Mouse (Mus musculus): Measurements from ENCODE around the gene Slc17a7. TPM values are rescaled to one million over a fixed set of nuclear protein-coding genes. Genes with fewer than 3 reads are reported as not detected.

The Slc17a7 gene
- 0.13 and 0.24 TPM in 2 replicates for polyA plus RNA-seq (2012; rRNA removed; ENCODE audit: low replicate concordance)

DNA sequence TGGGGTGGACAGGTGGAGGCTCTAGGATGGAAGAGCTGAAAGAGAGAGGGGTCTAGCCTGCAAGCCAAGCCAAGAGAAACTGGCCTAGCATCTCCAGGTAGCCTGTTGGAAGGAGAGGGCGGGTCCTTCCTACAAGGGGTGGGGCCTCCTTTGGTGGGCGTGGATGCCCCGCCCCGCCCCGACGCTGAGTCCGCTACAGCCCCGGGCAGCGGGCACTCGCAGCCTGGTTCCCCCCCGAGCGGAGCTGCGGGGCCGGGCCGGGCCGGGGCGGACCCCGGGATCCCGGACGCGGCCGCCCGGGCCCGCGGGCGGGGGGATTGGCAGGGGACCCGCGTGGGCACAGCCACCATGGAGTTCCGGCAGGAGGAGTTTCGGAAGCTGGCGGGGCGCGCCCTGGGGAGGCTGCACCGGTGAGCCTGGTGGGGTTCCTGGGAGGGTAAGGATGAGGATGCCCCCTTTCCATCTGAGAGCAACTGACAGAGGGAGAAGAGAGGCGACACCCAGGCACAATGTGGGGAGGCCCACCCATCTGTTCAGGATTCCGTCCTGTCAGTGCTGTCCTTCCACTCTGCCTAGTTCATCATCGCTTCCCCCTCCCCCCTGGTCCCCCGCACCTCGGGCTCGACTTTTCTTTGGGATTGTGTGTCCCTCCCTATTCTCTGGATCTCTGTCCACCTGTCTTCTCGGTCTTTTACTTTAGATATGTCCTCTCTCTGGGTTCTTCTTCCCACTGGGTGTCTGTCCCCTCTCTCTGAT, at the start of gene Slc17a7:
Gene Slc17a7 (plus strand): TSS at position 215 of the 756 bp plus-strand sequence.

DNA sequence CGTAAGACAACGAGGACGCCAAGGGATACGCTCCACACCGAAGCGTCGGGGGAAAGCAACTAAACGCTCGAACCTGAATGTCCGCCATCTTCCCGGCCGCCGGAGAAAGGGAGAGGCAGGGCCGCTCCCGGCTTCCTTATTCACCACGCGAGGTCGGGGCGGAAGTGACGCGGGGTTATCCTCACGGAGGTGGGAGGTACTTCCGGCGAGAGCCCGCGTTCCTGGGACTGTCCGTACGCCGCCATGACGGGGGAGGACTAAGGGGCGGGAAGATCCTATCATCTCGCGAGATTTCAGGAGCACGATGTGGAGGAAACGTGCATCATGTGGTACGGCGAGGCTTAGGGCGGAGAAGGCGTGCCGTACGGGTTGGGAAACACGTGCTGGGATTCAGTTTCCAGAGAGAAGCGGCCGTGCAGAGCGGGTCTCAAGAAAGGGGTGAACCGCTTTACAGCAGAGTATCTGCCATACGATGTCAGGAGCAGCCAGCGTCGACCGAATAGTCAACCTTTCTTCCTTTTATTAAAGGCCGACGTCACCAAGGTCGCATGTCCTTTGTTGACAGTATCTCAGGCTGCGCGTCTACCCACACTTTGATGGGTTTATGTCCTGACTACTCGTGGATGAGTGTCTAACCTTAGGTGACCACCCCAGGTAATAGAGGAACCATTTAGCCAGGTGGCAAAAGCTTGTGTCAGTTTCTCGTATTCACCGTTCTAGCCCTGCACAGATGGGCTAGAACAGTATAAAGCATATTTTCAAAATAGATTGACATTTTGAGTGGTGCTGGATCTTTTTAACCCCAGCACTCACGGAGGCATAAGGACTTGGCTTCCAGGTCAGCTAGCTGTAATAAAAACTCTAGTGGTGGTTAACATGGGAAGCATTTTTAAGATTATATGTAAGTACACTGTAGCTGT, 39.3 kb upstream of the Slc17a7 start, which contains the start of gene Rps11:
Gene Rps11 (minus strand): TSS at position 216 of the 920 bp plus-strand sequence.

DNA sequence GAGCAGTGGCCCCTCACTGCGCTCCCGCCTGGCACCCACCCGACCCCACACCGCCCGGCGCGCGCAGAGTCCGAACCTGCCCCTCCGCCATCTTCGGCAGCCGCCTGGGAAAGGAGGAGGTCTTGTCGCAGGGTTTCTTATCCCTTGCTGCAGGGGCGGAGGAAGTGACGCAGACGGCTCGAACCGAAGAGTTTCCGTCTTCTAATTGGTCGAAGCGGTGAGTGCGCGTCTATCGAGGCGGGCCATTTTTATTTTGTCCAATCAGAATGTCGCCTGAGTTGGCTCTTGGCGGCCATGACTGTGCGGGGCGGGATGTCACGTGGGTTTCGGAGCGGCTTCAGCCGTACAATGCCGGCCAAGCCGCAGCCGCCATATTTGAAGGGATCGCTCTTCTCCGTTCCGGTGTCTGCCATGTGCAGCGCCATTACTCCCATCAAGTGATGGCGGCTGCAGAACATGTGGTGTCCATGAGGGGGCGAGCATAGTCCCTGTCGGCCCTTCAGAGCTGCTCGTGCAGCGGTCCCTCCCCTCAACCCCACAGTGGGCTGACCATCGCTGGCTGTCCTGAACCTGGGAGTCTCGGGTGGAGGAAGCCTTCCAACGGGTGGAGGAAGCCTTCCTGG, 35.0 kb upstream of the Slc17a7 start, which contains the start of gene Rpl13a:
Gene Rpl13a (minus strand): TSS at position 138 of the 623 bp plus-strand sequence.

GRCm38 (mm10) chr7:45135993-45136567, 27.7 kb upstream of the Slc17a7 start, which contains the start of the genes Gm45713 and Flt3l:
TSS of gene Gm45713 (minus strand) at chr7:45136231.
TSS of gene Flt3l (minus strand) at chr7:45136432.

DNA sequence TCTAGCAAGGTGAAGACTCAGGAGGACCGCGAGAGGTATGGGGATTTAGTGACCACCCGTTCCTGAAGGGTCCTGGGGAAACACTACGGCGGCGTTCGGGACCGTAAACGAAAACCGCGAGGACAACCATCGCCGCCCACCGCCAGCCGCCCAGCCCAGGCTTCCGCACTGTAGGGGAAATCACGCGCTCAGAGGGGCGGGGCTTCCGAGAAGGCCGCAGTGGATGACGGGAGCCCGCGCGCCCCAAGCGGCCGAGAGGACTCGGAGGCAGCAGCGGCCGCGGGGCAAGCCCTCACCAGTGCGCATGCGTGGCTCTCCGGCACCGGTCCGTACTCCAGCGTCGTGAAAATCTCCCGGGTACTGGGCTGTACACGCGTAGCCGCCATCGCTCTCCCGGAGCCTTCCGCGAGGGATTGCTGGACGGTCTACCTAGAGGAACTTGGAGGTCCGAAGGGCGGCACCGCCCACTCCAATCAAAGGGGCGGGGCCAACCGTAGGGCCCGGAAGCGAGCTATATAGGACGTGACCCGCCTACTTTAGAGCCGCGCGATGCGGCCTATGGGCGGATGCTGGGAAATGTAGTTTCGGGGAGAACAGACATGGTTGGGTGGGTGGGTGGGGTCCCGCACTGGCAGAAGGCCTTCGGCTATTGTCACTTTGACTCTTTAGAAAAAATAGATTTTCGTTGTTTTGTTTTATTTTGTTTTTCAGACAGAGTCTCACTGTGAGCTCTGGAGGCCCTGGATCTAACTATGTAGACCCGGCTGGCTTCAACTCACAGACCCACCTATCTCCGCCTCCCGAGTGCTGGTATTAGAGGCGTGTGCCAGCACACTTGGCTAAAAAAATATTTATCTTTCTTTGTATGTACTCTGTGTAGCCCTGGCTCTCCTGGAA, 9.4 kb upstream of the Slc17a7 start, which contains the start of the genes Pih1d1 and Aldh16a1:
Gene Pih1d1 (plus strand): TSS at position 208 of the 897 bp plus-strand sequence.
Gene Aldh16a1 (minus strand): TSS at position 489 of the 897 bp plus-strand sequence.

DNA sequence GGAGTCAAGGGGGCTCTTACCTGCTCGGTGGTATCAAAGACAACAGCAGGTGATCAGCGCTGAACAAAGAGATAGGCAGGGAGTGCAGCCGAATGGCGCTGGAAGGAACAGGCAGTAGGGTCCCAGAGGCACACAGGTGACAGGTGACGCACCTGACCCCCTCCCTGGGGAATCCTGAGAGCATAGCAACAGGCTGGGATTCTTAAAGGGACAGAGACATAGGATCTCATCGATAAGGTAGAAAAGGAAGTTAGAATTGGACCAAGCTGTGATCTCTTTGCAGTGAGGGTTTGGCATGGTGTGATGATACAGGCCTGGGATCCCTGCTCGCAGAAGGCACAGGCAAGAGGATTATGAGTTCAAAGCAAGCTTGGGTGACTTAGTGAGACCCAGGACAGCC, 15.7 kb downstream of the Slc17a7 start, which contains the start of gene Gfy:
Gene Gfy (minus strand): TSS at position 101 of the 400 bp plus-strand sequence.

GRCm38 (mm10) chr7:45180896-45181477, 17.2 kb downstream of the Slc17a7 start, which contains the start of gene Pth2:
TSS of gene Pth2 (plus strand) at chr7:45180995.

DNA sequence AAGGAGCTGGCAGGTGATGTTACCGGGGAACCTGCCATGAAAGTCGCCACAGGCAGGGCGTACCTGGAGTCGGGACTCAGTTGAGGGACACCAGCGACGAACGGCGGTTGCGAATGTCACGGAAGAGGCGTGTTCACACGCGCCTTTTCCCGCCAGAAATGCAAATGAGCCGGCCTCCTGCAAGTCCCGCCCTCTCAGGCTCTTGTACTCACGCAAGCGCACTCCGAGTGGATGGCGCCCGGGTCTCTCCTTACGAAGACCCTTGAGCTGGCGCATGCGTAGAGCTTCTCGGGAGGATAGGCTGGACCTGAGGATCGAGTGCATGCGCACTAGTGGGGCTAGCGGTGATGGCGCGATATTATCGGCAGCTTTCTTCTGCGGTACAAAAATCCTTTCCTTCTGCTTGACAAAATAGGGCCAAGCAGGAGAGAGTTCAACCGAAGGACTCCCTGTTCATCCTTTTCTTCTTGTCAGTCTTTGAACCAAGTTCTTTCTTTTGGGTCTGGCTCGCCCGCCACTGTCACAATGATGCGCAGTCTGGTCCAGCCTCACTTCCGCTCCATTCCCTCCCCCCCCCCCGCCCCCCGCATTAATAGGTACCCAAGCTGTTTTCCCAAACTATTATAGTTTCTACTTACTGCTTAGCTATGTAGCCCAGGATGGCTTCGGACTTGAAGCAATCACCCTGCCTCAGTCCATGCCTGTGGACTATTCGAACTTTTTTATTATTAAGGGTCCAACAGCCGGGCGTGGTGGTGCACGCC, 40.8 kb downstream of the Slc17a7 start, which contains the start of gene Ccdc155:
Gene Ccdc155 (minus strand): TSS at position 513 of the 764 bp plus-strand sequence.

DNA sequence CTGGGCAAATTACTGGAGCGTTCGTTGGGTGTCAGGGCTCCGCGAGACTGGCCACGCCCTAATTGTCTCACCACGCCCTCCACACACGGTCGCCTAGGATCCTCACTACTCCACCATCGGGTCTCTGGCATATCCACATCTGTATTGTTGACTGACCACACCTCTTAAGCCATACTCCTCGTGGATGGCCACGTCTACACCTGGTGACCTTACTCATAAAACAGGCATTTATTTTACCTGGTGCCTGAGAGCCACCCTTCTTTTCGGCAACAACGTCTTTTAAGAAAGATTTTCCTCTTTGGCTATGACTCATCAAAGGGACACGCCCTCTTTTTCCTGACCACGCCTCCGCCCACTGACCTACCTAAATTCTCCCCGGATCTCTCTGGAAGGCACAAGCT, 48.1 kb downstream of the Slc17a7 start, which contains the start of gene Dkkl1:
Gene Dkkl1 (minus strand): TSS at position 297 of the 401 bp plus-strand sequence.

DNA sequence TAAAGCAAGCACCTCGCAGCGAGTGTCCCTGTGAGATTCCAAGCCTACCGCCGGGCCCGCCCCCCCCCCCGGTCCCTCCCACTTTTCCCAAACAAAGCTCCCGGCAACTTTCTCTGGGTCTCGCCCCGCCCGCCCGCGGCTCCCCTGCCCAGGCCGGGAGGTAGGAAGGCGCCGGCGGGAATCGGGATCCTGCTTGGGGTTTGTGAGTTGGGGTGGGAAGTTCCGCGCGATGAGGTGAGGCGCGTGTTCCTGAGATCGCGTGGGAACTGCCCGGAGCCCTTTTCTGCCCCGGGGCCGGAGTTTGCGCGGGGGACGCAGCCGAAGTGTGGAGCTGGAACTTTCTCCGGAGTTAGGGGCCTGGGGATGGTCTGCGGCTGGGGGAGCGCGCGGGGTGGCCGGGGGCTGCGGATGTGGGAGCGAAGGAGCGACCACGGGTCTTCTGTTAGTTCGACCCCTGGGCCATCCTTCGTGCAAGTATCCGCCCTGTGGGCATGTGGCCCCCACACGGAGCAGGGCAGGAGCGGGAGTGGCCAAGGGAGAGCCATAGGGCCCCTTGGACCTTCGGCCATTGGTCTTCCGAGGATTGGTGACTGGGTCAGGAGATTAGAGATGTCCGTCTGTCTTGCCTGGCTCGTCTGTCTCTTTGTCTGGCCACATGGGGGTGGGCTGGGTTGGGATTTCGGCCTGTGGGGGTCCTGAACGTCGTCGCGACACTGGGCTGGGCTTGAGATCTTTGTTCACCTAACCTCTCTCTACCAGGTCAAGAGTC, 52.1 kb downstream of the Slc17a7 start, which contains the start of gene Tead2:
Gene Tead2 (plus strand): TSS at position 81 of the 769 bp plus-strand sequence.

Other genes with a start within 250 kb of the Slc17a7 start
- 87.8 and 112 TPM in 2 replicates for gene Ap2a1, start 234.5 kb upstream of the Slc17a7 start, polyA plus RNA-seq (2012; rRNA removed; ENCODE audit: low replicate concordance)
- gene Tsks, start 220.7 kb upstream of the Slc17a7 start, polyA plus RNA-seq (2012; rRNA removed; ENCODE audit: low replicate concordance): 0.19 and 0.26 TPM in 2 replicates
- 34.3 and 34.4 TPM in 2 replicates for gene Cpt1c, start 189.1 kb upstream of the Slc17a7 start, polyA plus RNA-seq (2012; rRNA removed; ENCODE audit: low replicate concordance)
- gene Prmt1, start 177.4 kb upstream of the Slc17a7 start, polyA plus RNA-seq (2012; rRNA removed; ENCODE audit: low replicate concordance): 97.1 and 118 TPM in 2 replicates
- gene Irf3, start 166.3 kb upstream of the Slc17a7 start, polyA plus RNA-seq (2012; rRNA removed; ENCODE audit: low replicate concordance): 120 and 136 TPM in 2 replicates
- gene Bcl2l12, start 165.2 kb upstream of the Slc17a7 start, polyA plus RNA-seq (2012; rRNA removed; ENCODE audit: low replicate concordance): 38.7 and 59.9 TPM in 2 replicates
- 58.3 and 111 TPM in 2 replicates for gene Scaf1, start 147.6 kb upstream of the Slc17a7 start, polyA plus RNA-seq (2012; rRNA removed; ENCODE audit: low replicate concordance)
- gene Rras, start 146.0 kb upstream of the Slc17a7 start, polyA plus RNA-seq (2012; rRNA removed; ENCODE audit: low replicate concordance): 201 and 278 TPM in 2 replicates
- 7.2 and 19.0 TPM in 2 replicates for gene Prr12, start 111.1 kb upstream of the Slc17a7 start, polyA plus RNA-seq (2012; rRNA removed; ENCODE audit: low replicate concordance)
- 75.7 and 106 TPM in 2 replicates for gene Nosip, start 101.5 kb upstream of the Slc17a7 start, polyA plus RNA-seq (2012; rRNA removed; ENCODE audit: low replicate concordance)
- gene Prrg2, start 101.3 kb upstream of the Slc17a7 start, polyA plus RNA-seq (2012; rRNA removed; ENCODE audit: low replicate concordance): 74.1 and 134 TPM in 2 replicates
- 147 and 250 TPM in 2 replicates for gene Rcn3, start 71.7 kb upstream of the Slc17a7 start, polyA plus RNA-seq (2012; rRNA removed; ENCODE audit: low replicate concordance)
- gene Fcgrt, start 60.1 kb upstream of the Slc17a7 start, polyA plus RNA-seq (2012; rRNA removed; ENCODE audit: low replicate concordance): 251 and 271 TPM in 2 replicates
- gene Rps11, start 39.5 kb upstream of the Slc17a7 start, polyA plus RNA-seq (2012; rRNA removed; ENCODE audit: low replicate concordance): 167 and 309 TPM in 2 replicates
- 1,471 and 2,886 TPM in 2 replicates for gene Rpl13a, start 35.2 kb upstream of the Slc17a7 start, polyA plus RNA-seq (2012; rRNA removed; ENCODE audit: low replicate concordance)
- 0.93 and 17.5 TPM in 2 replicates for gene Gm45713, start 27.7 kb upstream of the Slc17a7 start, polyA plus RNA-seq (2012; rRNA removed; ENCODE audit: low replicate concordance)
- 166 and 183 TPM in 2 replicates for gene Flt3l, start 27.5 kb upstream of the Slc17a7 start, polyA plus RNA-seq (2012; rRNA removed; ENCODE audit: low replicate concordance)
- 54.4 and 57.6 TPM in 2 replicates for gene Pih1d1, start 9.6 kb upstream of the Slc17a7 start, polyA plus RNA-seq (2012; rRNA removed; ENCODE audit: low replicate concordance)
- gene Aldh16a1, start 9.4 kb upstream of the Slc17a7 start, polyA plus RNA-seq (2012; rRNA removed; ENCODE audit: low replicate concordance): 53.8 and 90.5 TPM in 2 replicates
- gene Gfy, start 15.6 kb downstream of the Slc17a7 start, polyA plus RNA-seq (2012; rRNA removed; ENCODE audit: low replicate concordance): not detected in 2 replicates
- not detected in 2 replicates for gene Pth2, start 17.0 kb downstream of the Slc17a7 start, polyA plus RNA-seq (2012; rRNA removed; ENCODE audit: low replicate concordance)
- gene Ccdc155, start 40.9 kb downstream of the Slc17a7 start, polyA plus RNA-seq (2012; rRNA removed; ENCODE audit: low replicate concordance): 0.20 and 0.22 TPM in 2 replicates
- gene Dkkl1, start 48.2 kb downstream of the Slc17a7 start, polyA plus RNA-seq (2012; rRNA removed; ENCODE audit: low replicate concordance): 23.3 and 27.6 TPM in 2 replicates
- gene Tead2, start 51.8 kb downstream of the Slc17a7 start, polyA plus RNA-seq (2012; rRNA removed; ENCODE audit: low replicate concordance): 101 and 152 TPM in 2 replicates
- 279 and 619 TPM in 2 replicates for gene Cd37, start 75.2 kb downstream of the Slc17a7 start, polyA plus RNA-seq (2012; rRNA removed; ENCODE audit: low replicate concordance)
- 0.19 TPM in 1 of 2 replicates, not detected in the other for gene Slc6a16, start 77.1 kb downstream of the Slc17a7 start, polyA plus RNA-seq (2012; rRNA removed; ENCODE audit: low replicate concordance)
- 0.32 and 0.49 TPM in 2 replicates for gene Slc6a21, start 113.6 kb downstream of the Slc17a7 start, polyA plus RNA-seq (2012; rRNA removed; ENCODE audit: low replicate concordance)
- gene Trpm4, start 169.8 kb downstream of the Slc17a7 start, polyA plus RNA-seq (2012; rRNA removed; ENCODE audit: low replicate concordance): 30.5 and 38.2 TPM in 2 replicates
- 0.06 and 44.9 TPM in 2 replicates for gene Hrc, start 171.3 kb downstream of the Slc17a7 start, polyA plus RNA-seq (2012; rRNA removed; ENCODE audit: low replicate concordance)
- 1.2 and 1.6 TPM in 2 replicates for gene Ppfia3, start 203.1 kb downstream of the Slc17a7 start, polyA plus RNA-seq (2012; rRNA removed; ENCODE audit: low replicate concordance)
- 1.8 and 3.3 TPM in 2 replicates for gene Lin7b, start 206.6 kb downstream of the Slc17a7 start, polyA plus RNA-seq (2012; rRNA removed; ENCODE audit: low replicate concordance)
- gene Snrnp70, start 231.8 kb downstream of the Slc17a7 start, polyA plus RNA-seq (2012; rRNA removed; ENCODE audit: low replicate concordance): 247 and 258 TPM in 2 replicates
- gene Kcna7, start 241.7 kb downstream of the Slc17a7 start, polyA plus RNA-seq (2012; rRNA removed; ENCODE audit: low replicate concordance): 0.63 and 29.9 TPM in 2 replicates
- gene Ntf5, start 249.7 kb downstream of the Slc17a7 start, polyA plus RNA-seq (2012; rRNA removed; ENCODE audit: low replicate concordance): 2.5 and 3.1 TPM in 2 replicates